1 mouse cellular context compared by ENCODE assay signal in the genomic region with DNA sequence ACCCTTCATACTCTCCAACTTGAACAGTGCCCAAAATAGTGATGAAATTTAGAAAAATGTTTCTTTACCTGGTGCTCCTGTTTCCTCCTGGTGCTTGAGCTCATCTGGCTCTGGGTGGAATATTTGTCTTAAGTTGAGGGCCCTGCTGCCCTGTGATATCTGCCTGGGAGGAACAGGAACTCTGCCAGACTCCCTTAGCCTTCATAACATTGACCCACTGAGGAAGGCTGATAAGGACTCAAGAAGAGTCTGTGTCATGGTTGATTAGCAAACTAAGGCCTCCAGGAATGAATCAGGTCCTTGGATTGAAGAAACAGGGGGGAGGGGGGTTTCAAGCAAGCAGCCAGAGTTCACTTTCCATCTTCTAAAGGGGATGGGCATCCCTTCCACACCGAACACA.
A peak's percentile ranks its signal among the peaks of the same experiment; 100 is the strongest.
TF ChIP-seq lines count a peak whose summit lies in the region.

Gene Slfn14, minus strand, starts transcription at position 161 of the 400 bp plus-strand sequence.

TF ChIP-seq in MEL, 35 proteins besides CTCF, POLR2A, EP300 and RAD21 (continued from another document):
- 0 out of 2 replicates have a peak, but pooled peaks have one; percentile 20 for TF ChIP-seq NRF1 (IDR thresholded peaks at IDR 0.05; ENCODE audit: insufficient read depth, low read depth, low read length, poor library complexity, severe bottlenecking)
- no peak for TF ChIP-seq USF2 (IDR thresholded peaks at IDR 0.05; ENCODE audit: borderline replicate concordance in 1 of 2, insufficient read depth in 1 of 2, low read depth in 1 of 2, low read length in 2 of 2)
- TF ChIP-seq MYB (IDR thresholded peaks at IDR 0.05; ENCODE audit: low read depth, low read length), result peak; percentile 68
- TF ChIP-seq CHD2 (IDR thresholded peaks at IDR 0.05; ENCODE audit: low read length), result peak; percentile 83
- peak; percentile 95 for TF ChIP-seq MAZ (IDR thresholded peaks at IDR 0.05; ENCODE audit: low read depth, low read length)
- TF ChIP-seq RCOR1 (IDR thresholded peaks at IDR 0.05; ENCODE audit: low read depth, low read length), result peak; percentile 100
- TF ChIP-seq ZMIZ1 (IDR thresholded peaks at IDR 0.05; ENCODE audit: low read depth, low read length), result peak; percentile 76; the same call in 1 of the 2 replicates
- peak; percentile 91 for TF ChIP-seq MAFK (IDR thresholded peaks at IDR 0.05; ENCODE audit: borderline replicate concordance, low read depth, low read length)
- no peak for TF ChIP-seq GABPA (IDR thresholded peaks at IDR 0.05; ENCODE audit: low read depth, low read length)
- 0 out of 2 replicates have a peak, but pooled peaks have one; percentile 36 for TF ChIP-seq TBP (IDR thresholded peaks at IDR 0.05; ENCODE audit: low read depth, low read length)
- 0 out of 2 replicates have a peak, but pooled peaks have one; percentile 12 for TF ChIP-seq CHD1 (IDR thresholded peaks at IDR 0.05; ENCODE audit: low read depth, low read length)
TF ChIP-seq in MEL: peak in this region for 24.
